Mouse (Mus musculus): Measurements from ENCODE around the gene Pctp. TPM values are rescaled to one million over a fixed set of nuclear protein-coding genes. Genes with fewer than 3 reads are reported as not detected.

The Pctp gene
- polyA plus RNA-seq, 1 experiment from 2014 or later, result 0.78 TPM

DNA sequence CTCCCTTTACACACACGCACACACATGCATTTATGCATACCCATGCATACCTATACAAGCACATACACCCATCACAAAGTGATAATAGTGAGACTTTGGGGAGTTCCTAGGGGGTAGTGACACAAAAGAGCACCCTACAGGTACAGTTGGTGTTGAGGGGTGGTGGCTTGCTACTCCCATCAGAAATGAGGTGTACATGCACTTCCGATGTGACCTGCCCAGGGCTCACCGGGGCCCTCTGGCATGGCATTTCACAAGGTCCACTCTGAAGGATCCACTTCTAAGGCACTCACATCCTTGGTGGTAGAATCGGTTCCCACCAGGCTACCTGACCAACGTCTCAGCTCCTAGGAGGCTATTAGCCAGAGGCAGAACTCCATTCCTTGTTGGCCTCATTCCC lies 26.3 kb downstream of the Pctp start:
- Histone ChIP-seq H3K9me3 (ENCODE audit: control insufficient read depth, low read length) (no peaks in the 10 kb centered on the region), H3K27ac (ENCODE audit: low read depth, low read length) (no peak overlapping the region), H3K4me3 (ENCODE audit: low read length) (no peak overlapping the region), H3K27me3 (replicated peaks; ENCODE audit: control insufficient read depth, insufficient read depth, low read length) (no peaks in the 10 kb centered on the region), H3K36me3 (ENCODE audit: control insufficient read depth, insufficient read depth, low read length) (no peaks in the 10 kb centered on the region), H3K9ac (ENCODE audit: low read depth, low read length) (no peak overlapping the region), H3K4me1 (ENCODE audit: control insufficient read depth, insufficient read depth, low read depth, low read length) (peaks cover 11% of the 10 kb centered on the region), H3K4me2 (ENCODE audit: low read length) (no peak overlapping the region)
- WGBS, result 94% methylated on average over 5 of the region's 5 CpGs
- no peak for ATAC-seq

- no peak overlapping the region for H3K9ac ChIP-seq (ENCODE audit: low read depth, low read length)
- 32% methylated on average over 3 of the region's 3 CpGs for WGBS
- H3K4me2 ChIP-seq (ENCODE audit: low read length), result no peak overlapping the region
- no peaks in the 10 kb centered on the region for H3K9me3 ChIP-seq (ENCODE audit: control insufficient read depth, low read length)
- no peaks in the 10 kb centered on the region for H3K27me3 ChIP-seq (replicated peaks; ENCODE audit: control insufficient read depth, insufficient read depth, low read length)
- H3K4me3 ChIP-seq (ENCODE audit: low read length), result no peak overlapping the region
- no peak overlapping the region for H3K27ac ChIP-seq (ENCODE audit: low read depth, low read length)
- ATAC-seq, result no peak
- no peaks in the 10 kb centered on the region for H3K4me1 ChIP-seq (ENCODE audit: control insufficient read depth, insufficient read depth, low read depth, low read length)
- H3K36me3 ChIP-seq (ENCODE audit: control insufficient read depth, insufficient read depth, low read length), result no peaks in the 10 kb centered on the region
Measured at GRCm38 (mm10) chr11:89971296-89971695, 31.4 kb downstream of the Pctp start.

GRCm38 (mm10) chr11:89970726-89971125 lies 32.0 kb downstream of the Pctp start:
- no peaks in the 10 kb centered on the region for H3K9me3 ChIP-seq (ENCODE audit: control insufficient read depth, low read length)
- no peaks in the 10 kb centered on the region for H3K36me3 ChIP-seq (ENCODE audit: control insufficient read depth, insufficient read depth, low read length)
- no peak overlapping the region for H3K27ac ChIP-seq (ENCODE audit: low read depth, low read length)
- H3K27me3 ChIP-seq (replicated peaks; ENCODE audit: control insufficient read depth, insufficient read depth, low read length), result no peaks in the 10 kb centered on the region
- no peak for ATAC-seq
- no peak overlapping the region for H3K4me3 ChIP-seq (ENCODE audit: low read length)
- H3K4me1 ChIP-seq (ENCODE audit: control insufficient read depth, insufficient read depth, low read depth, low read length), result no peaks in the 10 kb centered on the region
- WGBS, result 50% methylated on average over 4 of the region's 4 CpGs
- no peak overlapping the region for H3K4me2 ChIP-seq (ENCODE audit: low read length)
- no peak overlapping the region for H3K9ac ChIP-seq (ENCODE audit: low read depth, low read length)

- Histone ChIP-seq H3K4me3 (ENCODE audit: low read length) (no peak overlapping the region), H3K9me3 (ENCODE audit: control insufficient read depth, low read length) (no peaks in the 10 kb centered on the region), H3K27ac (ENCODE audit: low read depth, low read length) (no peak overlapping the region), H3K36me3 (ENCODE audit: control insufficient read depth, insufficient read depth, low read length) (no peaks in the 10 kb centered on the region), H3K4me1 (ENCODE audit: control insufficient read depth, insufficient read depth, low read depth, low read length) (no peaks in the 10 kb centered on the region), H3K9ac (ENCODE audit: low read depth, low read length) (no peak overlapping the region), H3K4me2 (ENCODE audit: low read length) (no peak overlapping the region), H3K27me3 (replicated peaks; ENCODE audit: control insufficient read depth, insufficient read depth, low read length) (no peaks in the 10 kb centered on the region)
- ATAC-seq, result no peak
- WGBS, result 79% methylated on average over 4 of the region's 4 CpGs
Measured at GRCm38 (mm10) chr11:89969131-89969530, 33.6 kb downstream of the Pctp start.

GRCm38 (mm10) chr11:89950691-89951270 lies 51.9 kb downstream of the Pctp start:
- Histone ChIP-seq H3K36me3 (ENCODE audit: control insufficient read depth, insufficient read depth, low read length) (no peaks in the 10 kb centered on the region), H3K4me3 (ENCODE audit: low read length) (no peak overlapping the region), H3K27ac (ENCODE audit: low read depth, low read length) (no peak overlapping the region), H3K4me1 (ENCODE audit: control insufficient read depth, insufficient read depth, low read depth, low read length) (no peaks in the 10 kb centered on the region), H3K4me2 (ENCODE audit: low read length) (no peak overlapping the region), H3K9me3 (ENCODE audit: control insufficient read depth, low read length) (no peaks in the 10 kb centered on the region), H3K9ac (ENCODE audit: low read depth, low read length) (no peak overlapping the region), H3K27me3 (replicated peaks; ENCODE audit: control insufficient read depth, insufficient read depth, low read length) (0 out of 2 replicates have a peak, but pooled peaks cover 3% of the 10 kb centered on the region)
- no peak for ATAC-seq
- WGBS, result 92% methylated on average over 3 of the region's 3 CpGs

DNA sequence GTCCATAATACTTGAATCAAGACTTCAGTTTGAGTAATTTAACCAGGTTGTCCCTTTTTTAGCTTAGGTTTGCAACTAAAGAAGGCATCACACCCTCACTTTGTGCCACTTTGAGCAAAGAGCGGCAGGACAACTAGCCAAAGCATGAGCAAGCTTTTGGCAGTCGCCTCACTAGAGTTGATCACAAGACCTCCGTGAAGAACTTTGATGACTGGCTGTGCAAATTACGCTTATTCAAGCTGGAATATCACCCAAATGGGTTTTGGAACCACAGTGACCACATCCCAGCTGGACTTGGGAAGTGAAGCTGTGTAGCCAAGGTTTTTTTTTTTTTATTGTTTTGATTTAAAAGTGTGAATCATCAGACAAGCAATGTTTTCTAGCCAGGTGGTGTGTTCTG lies 54.9 kb downstream of the Pctp start:
- Histone ChIP-seq H3K4me3 (ENCODE audit: low read length) (no peak overlapping the region), H3K9me3 (ENCODE audit: control insufficient read depth, low read length) (no peaks in the 10 kb centered on the region), H3K4me2 (ENCODE audit: low read length) (no peak overlapping the region), H3K9ac (ENCODE audit: low read depth, low read length) (no peak overlapping the region), H3K4me1 (ENCODE audit: control insufficient read depth, insufficient read depth, low read depth, low read length) (no peaks in the 10 kb centered on the region), H3K36me3 (ENCODE audit: control insufficient read depth, insufficient read depth, low read length) (no peaks in the 10 kb centered on the region), H3K27me3 (replicated peaks; ENCODE audit: control insufficient read depth, insufficient read depth, low read length) (0 out of 2 replicates have a peak, but pooled peaks cover 3% of the 10 kb centered on the region), H3K27ac (ENCODE audit: low read depth, low read length) (no peak overlapping the region)
- WGBS, result 87% methylated on average over 4 of the region's 4 CpGs
- no peak for ATAC-seq

DNA sequence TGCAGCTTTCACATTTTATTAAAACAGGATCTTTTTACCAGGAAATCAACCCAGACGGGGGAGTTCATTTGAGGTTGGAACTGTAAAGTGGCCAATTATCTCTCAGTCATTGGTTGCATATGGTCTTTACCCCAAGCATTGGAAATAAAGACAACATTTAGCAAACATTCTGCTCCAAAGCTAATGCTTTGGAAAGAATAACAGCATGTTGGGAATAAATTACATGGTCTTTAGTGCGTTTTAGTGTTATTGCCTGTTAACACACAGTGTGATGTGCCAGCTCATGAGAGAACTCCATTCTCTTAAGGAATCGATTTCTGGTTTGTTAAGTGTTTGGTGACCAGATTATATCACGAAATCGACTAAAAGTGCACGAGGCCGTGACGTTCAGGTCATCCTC lies 57.5 kb downstream of the Pctp start:
- Histone ChIP-seq H3K36me3 (ENCODE audit: control insufficient read depth, insufficient read depth, low read length) (no peaks in the 10 kb centered on the region), H3K4me3 (ENCODE audit: low read length) (no peak overlapping the region), H3K4me2 (ENCODE audit: low read length) (no peak overlapping the region), H3K4me1 (ENCODE audit: control insufficient read depth, insufficient read depth, low read depth, low read length) (no peaks in the 10 kb centered on the region), H3K27ac (ENCODE audit: low read depth, low read length) (no peak overlapping the region), H3K9ac (ENCODE audit: low read depth, low read length) (no peak overlapping the region), H3K27me3 (replicated peaks; ENCODE audit: control insufficient read depth, insufficient read depth, low read length) (0 out of 2 replicates have a peak, but pooled peaks cover 3% of the 10 kb centered on the region), H3K9me3 (ENCODE audit: control insufficient read depth, low read length) (no peaks in the 10 kb centered on the region)
- no peak for ATAC-seq
- whole genome bisulfite sequencing, result 74% methylated on average over 8 of the region's 8 CpGs

DNA sequence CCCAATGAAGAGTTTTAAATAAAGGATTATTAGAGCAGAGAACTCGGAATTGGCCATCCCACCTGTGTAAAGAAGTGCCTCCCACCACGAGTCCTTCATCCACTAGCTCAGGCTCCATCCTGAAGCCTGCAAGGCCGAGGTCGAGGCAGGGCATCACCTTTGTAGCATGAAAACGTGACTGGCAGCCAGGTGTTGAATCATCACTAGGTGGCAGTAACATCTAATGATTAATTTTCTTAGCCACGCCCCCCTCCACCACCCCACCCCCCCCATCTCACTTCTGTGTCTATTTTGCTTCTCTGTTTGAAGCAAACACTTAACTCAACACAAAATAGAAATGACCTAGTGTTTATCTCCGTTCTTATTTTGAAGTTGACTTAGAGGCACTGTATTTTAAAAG lies 65.5 kb downstream of the Pctp start:
- 44% methylated on average over 7 of the region's 7 CpGs for WGBS
- ATAC-seq, result no peak

More for the DNA sequence above, 65.5 kb downstream of the Pctp start:
- no peaks in the 10 kb centered on the region for H3K36me3 ChIP-seq (ENCODE audit: control insufficient read depth, insufficient read depth, low read length)
- no peaks in the 10 kb centered on the region for H3K9me3 ChIP-seq (ENCODE audit: control insufficient read depth, low read length)
- H3K4me3 ChIP-seq (ENCODE audit: low read length), result no peak overlapping the region
- H3K27me3 ChIP-seq (replicated peaks; ENCODE audit: control insufficient read depth, insufficient read depth, low read length), result no peaks in the 10 kb centered on the region
- no peak overlapping the region for H3K9ac ChIP-seq (ENCODE audit: low read depth, low read length)
- H3K27ac ChIP-seq (ENCODE audit: low read depth, low read length), result no peak overlapping the region
- no peak overlapping the region for H3K4me2 ChIP-seq (ENCODE audit: low read length)
- peaks cover 3% of the 10 kb centered on the region; the same call in 1 of the 2 replicates for H3K4me1 ChIP-seq (ENCODE audit: control insufficient read depth, insufficient read depth, low read depth, low read length)
